Mouse (Mus musculus) monocyte, adult 2 months (primary cell): ENCODE results near the gene Tmem158.

Experiments used
- DNase-seq, 2 experiments: peaks; one replicate each; pipeline ENCODE4 v3.0.0; 2022; ENCODE audit warnings: low spot score in 2 of 2, low read depth in 1 of 2

The Tmem158 gene

GRCm38 (mm10) chr9:123247992-123248391 lies 12.6 kb downstream of the Tmem158 start:
- DNase-seq: no peak

- DNase-seq: no peak
Measured at GRCm38 (mm10) chr9:123245146-123245545, 15.4 kb downstream of the Tmem158 start.

GRCm38 (mm10) chr9:123243988-123244387 lies 16.6 kb downstream of the Tmem158 start:
- DNase-seq: no peak

GRCm38 (mm10) chr9:123241191-123241590 lies 19.4 kb downstream of the Tmem158 start:
- no peak for DNase-seq

GRCm38 (mm10) chr9:123240751-123241150 lies 19.8 kb downstream of the Tmem158 start:
- no peak for DNase-seq

GRCm38 (mm10) chr9:123240271-123240670 lies 20.3 kb downstream of the Tmem158 start:
- DNase-seq: no peak

- DNase-seq: no peak
Measured at GRCm38 (mm10) chr9:123239651-123240050, 20.9 kb downstream of the Tmem158 start.

GRCm38 (mm10) chr9:123238256-123239045 lies 22.1 kb downstream of the Tmem158 start:
- DNase-seq: no peak

GRCm38 (mm10) chr9:123237739-123238138 lies 22.8 kb downstream of the Tmem158 start:
- DNase-seq: no peak

- no peak for DNase-seq
Measured at GRCm38 (mm10) chr9:123235621-123236020, 24.9 kb downstream of the Tmem158 start.

GRCm38 (mm10) chr9:123229826-123230225 lies 30.7 kb downstream of the Tmem158 start:
- DNase-seq: no peak

GRCm38 (mm10) chr9:123228671-123229070 lies 31.9 kb downstream of the Tmem158 start:
- DNase-seq: no peak

GRCm38 (mm10) chr9:123227106-123227750 lies 33.3 kb downstream of the Tmem158 start:
- DNase-seq: no peak

GRCm38 (mm10) chr9:123224863-123225431 lies 35.6 kb downstream of the Tmem158 start:
- no peak for DNase-seq

- DNase-seq: no peak
Measured at GRCm38 (mm10) chr9:123219826-123220225, 40.7 kb downstream of the Tmem158 start.

GRCm38 (mm10) chr9:123215621-123216440 lies 44.7 kb downstream of the Tmem158 start, which contains the start of gene Cdcp1:
Gene Cdcp1, minus strand, starts transcription at chr9:123216038.
- no peak for DNase-seq

- DNase-seq: no peak
Measured at GRCm38 (mm10) chr9:123213371-123213770, 47.2 kb downstream of the Tmem158 start.
